Mouse (Mus musculus): ENCODE measurements around the gene Catsperg1.

Gene Catsperg1

GRCm38 (mm10) chr7:29134693-29135386 is 79.0 kb downstream of the Catsperg1 start, which contains the start of gene Rasgrp4:
TSS of gene Rasgrp4 (plus strand) at chr7:29134851.
- no peak for DNase-seq (ENCODE audit: low spot score)

GRCm38 (mm10) chr7:29134230-29134629 is 79.6 kb downstream of the Catsperg1 start:
- DNase-seq (ENCODE audit: low spot score): no peak
